Mouse (Mus musculus): ENCODE data around the gene Zfp423. TPM values are rescaled to one million over a fixed set of nuclear protein-coding genes. Genes with fewer than 3 reads are reported as not detected.

Gene Zfp423
- polyA plus RNA-seq, 1 experiment from 2014 or later: 41.7 TPM

- no peak overlapping the region; the same call in 1 of the 2 replicates for H3K9ac ChIP-seq (replicated peaks)
- 77% methylated on average over 6 of the region's 6 CpGs for WGBS
- no peaks in the 10 kb centered on the region for H3K9me3 ChIP-seq
- H3K27me3 ChIP-seq: no peaks in the 10 kb centered on the region
- H3K36me3 ChIP-seq: no peaks in the 10 kb centered on the region
- H3K4me2 ChIP-seq (replicated peaks): no peak overlapping the region
- no peak for ATAC-seq
- H3K27ac ChIP-seq: no peak overlapping the region
- H3K4me1 ChIP-seq (replicated peaks): peaks cover 75% of the 10 kb centered on the region
- H3K4me3 ChIP-seq (replicated peaks): no peak overlapping the region
These were observed 65.8 kb downstream of the Zfp423 start for GRCm38 (mm10) chr8:87893547-87893946.

- H3K27me3 ChIP-seq: no peaks in the 10 kb centered on the region
- H3K4me1 ChIP-seq (replicated peaks): peaks cover 78% of the 10 kb centered on the region
- H3K27ac ChIP-seq: peak overlapping the region; percentile 75; the same call in 1 of the 2 replicates
- no peaks in the 10 kb centered on the region for H3K36me3 ChIP-seq
- H3K9me3 ChIP-seq: no peaks in the 10 kb centered on the region
- no peak overlapping the region for H3K4me2 ChIP-seq (replicated peaks)
- WGBS: 85% methylated on average over 6 of the region's 6 CpGs
- H3K4me3 ChIP-seq (replicated peaks): no peak overlapping the region
- H3K9ac ChIP-seq (replicated peaks): 0 out of 2 replicates have a peak overlapping the region, but pooled peaks have one; percentile 16
- ATAC-seq: no peak
These were observed 66.5 kb downstream of the Zfp423 start for GRCm38 (mm10) chr8:87892891-87893290.

- Histone ChIP-seq H3K9ac (replicated peaks) (peak overlapping the region; percentile 21; the same call in 1 of the 2 replicates), H3K27ac (peak overlapping the region; percentile 75), H3K27me3 (no peaks in the 10 kb centered on the region), H3K4me1 (replicated peaks) (peaks cover 88% of the 10 kb centered on the region), H3K4me2 (replicated peaks) (no peak overlapping the region), H3K36me3 (no peaks in the 10 kb centered on the region), H3K4me3 (replicated peaks) (no peak overlapping the region), H3K9me3 (no peaks in the 10 kb centered on the region)
- ATAC-seq: peak; percentile 49
These were observed 67.5 kb downstream of the Zfp423 start for GRCm38 (mm10) chr8:87891884-87892283.

GRCm38 (mm10) chr8:87887956-87888355 is 71.4 kb downstream of the Zfp423 start:
- peaks cover 59% of the 10 kb centered on the region for H3K4me1 ChIP-seq (replicated peaks)
- no peak overlapping the region for H3K27ac ChIP-seq
- no peak overlapping the region for H3K4me3 ChIP-seq (replicated peaks)
- H3K9me3 ChIP-seq: no peaks in the 10 kb centered on the region
- no peak for ATAC-seq
- WGBS: 19% methylated on average over 12 of the region's 12 CpGs
- H3K27me3 ChIP-seq: no peaks in the 10 kb centered on the region
- H3K4me2 ChIP-seq (replicated peaks): no peak overlapping the region
- H3K9ac ChIP-seq (replicated peaks): no peak overlapping the region
- no peaks in the 10 kb centered on the region for H3K36me3 ChIP-seq

GRCm38 (mm10) chr8:87881088-87881487 is 78.3 kb downstream of the Zfp423 start:
- ATAC-seq: no peak
- Histone ChIP-seq H3K4me2 (replicated peaks) (no peak overlapping the region), H3K27me3 (no peaks in the 10 kb centered on the region), H3K27ac (0 out of 2 replicates have a peak overlapping the region, but pooled peaks have one; percentile 11), H3K4me1 (replicated peaks) (peaks cover 37% of the 10 kb centered on the region), H3K36me3 (no peaks in the 10 kb centered on the region; the same call in 1 of the 2 replicates), H3K9ac (replicated peaks) (no peak overlapping the region), H3K9me3 (no peaks in the 10 kb centered on the region), H3K4me3 (replicated peaks) (no peak overlapping the region)
- WGBS: 64% methylated on average over 2 of the region's 2 CpGs

GRCm38 (mm10) chr8:87875852-87876251 is 83.5 kb downstream of the Zfp423 start:
- H3K27ac ChIP-seq: peak overlapping the region; percentile 19; the same call in 1 of the 2 replicates
- 77% methylated on average over 6 of the region's 6 CpGs for WGBS
- ATAC-seq: no peak

GRCm38 (mm10) chr8:87875452-87875851 is 83.9 kb downstream of the Zfp423 start:
- Histone ChIP-seq H3K4me2 (replicated peaks) (no peak overlapping the region), H3K27ac (0 out of 2 replicates have a peak overlapping the region, but pooled peaks have one; percentile 30), H3K36me3 (no peaks in the 10 kb centered on the region; the same call in 1 of the 2 replicates), H3K4me1 (replicated peaks) (peaks cover 69% of the 10 kb centered on the region), H3K27me3 (no peaks in the 10 kb centered on the region), H3K4me3 (replicated peaks) (no peak overlapping the region), H3K9me3 (no peaks in the 10 kb centered on the region), H3K9ac (replicated peaks) (no peak overlapping the region)
- no peak for ATAC-seq
- 34% methylated on average over 10 of the region's 10 CpGs for WGBS

More at GRCm38 (mm10) chr8:87875852-87876251, 83.5 kb downstream of the Zfp423 start:
- no peak overlapping the region for H3K4me2 ChIP-seq (replicated peaks)
- no peak overlapping the region for H3K4me3 ChIP-seq (replicated peaks)
- H3K27me3 ChIP-seq: no peaks in the 10 kb centered on the region
- H3K9me3 ChIP-seq: no peaks in the 10 kb centered on the region
- H3K9ac ChIP-seq (replicated peaks): no peak overlapping the region
- no peaks in the 10 kb centered on the region; the same call in 1 of the 2 replicates for H3K36me3 ChIP-seq
- H3K4me1 ChIP-seq (replicated peaks): peaks cover 71% of the 10 kb centered on the region

- ATAC-seq: no peak
- H3K4me2 ChIP-seq (replicated peaks): no peak overlapping the region
- no peaks in the 10 kb centered on the region for H3K9me3 ChIP-seq
- H3K36me3 ChIP-seq: no peaks in the 10 kb centered on the region; the same call in 1 of the 2 replicates
- H3K9ac ChIP-seq (replicated peaks): no peak overlapping the region
- H3K4me1 ChIP-seq (replicated peaks): peaks cover 74% of the 10 kb centered on the region
- WGBS: 34% methylated on average over 14 of the region's 14 CpGs
- no peak overlapping the region for H3K4me3 ChIP-seq (replicated peaks)
- no peaks in the 10 kb centered on the region for H3K27me3 ChIP-seq
- 0 out of 2 replicates have a peak overlapping the region, but pooled peaks have one; percentile 31 for H3K27ac ChIP-seq
These were observed 86.3 kb downstream of the Zfp423 start for GRCm38 (mm10) chr8:87872987-87873550.

- Histone ChIP-seq H3K27me3 (no peaks in the 10 kb centered on the region), H3K4me1 (replicated peaks) (peaks cover 81% of the 10 kb centered on the region), H3K27ac (peak overlapping the region; percentile 7; the same call in 1 of the 2 replicates), H3K36me3 (no peaks in the 10 kb centered on the region; the same call in 1 of the 2 replicates), H3K9me3 (no peaks in the 10 kb centered on the region), H3K9ac (replicated peaks) (no peak overlapping the region), H3K4me2 (replicated peaks) (no peak overlapping the region), H3K4me3 (replicated peaks) (no peak overlapping the region)
- WGBS: 60% methylated on average over 6 of the region's 6 CpGs
- no peak for ATAC-seq
These were observed 87.0 kb downstream of the Zfp423 start for GRCm38 (mm10) chr8:87872356-87872930.

- H3K27me3 ChIP-seq: no peaks in the 10 kb centered on the region
- no peaks in the 10 kb centered on the region for H3K36me3 ChIP-seq
- WGBS: 70% methylated on average over 6 of the region's 6 CpGs
- H3K27ac ChIP-seq: no peak overlapping the region
- peaks cover 55% of the 10 kb centered on the region for H3K4me1 ChIP-seq (replicated peaks)
- H3K4me2 ChIP-seq (replicated peaks): no peak overlapping the region
- H3K9ac ChIP-seq (replicated peaks): no peak overlapping the region
- H3K4me3 ChIP-seq (replicated peaks): no peak overlapping the region
- ATAC-seq: no peak
- H3K9me3 ChIP-seq: no peaks in the 10 kb centered on the region
These were observed 92.8 kb downstream of the Zfp423 start for GRCm38 (mm10) chr8:87866586-87866985.

GRCm38 (mm10) chr8:87864236-87864635 is 95.2 kb downstream of the Zfp423 start:
- Histone ChIP-seq H3K4me3 (replicated peaks) (no peak overlapping the region), H3K4me2 (replicated peaks) (no peak overlapping the region), H3K36me3 (no peaks in the 10 kb centered on the region), H3K9me3 (no peaks in the 10 kb centered on the region), H3K27ac (no peak overlapping the region), H3K27me3 (no peaks in the 10 kb centered on the region), H3K9ac (replicated peaks) (no peak overlapping the region), H3K4me1 (replicated peaks) (peaks cover 64% of the 10 kb centered on the region)
- ATAC-seq: no peak
- WGBS: 70% methylated on average over 8 of the region's 8 CpGs

- Histone ChIP-seq H3K27me3 (no peaks in the 10 kb centered on the region), H3K36me3 (peaks cover 7% of the 10 kb centered on the region), H3K4me1 (replicated peaks) (peaks cover 68% of the 10 kb centered on the region), H3K27ac (no peak overlapping the region), H3K9me3 (no peaks in the 10 kb centered on the region), H3K9ac (replicated peaks) (no peak overlapping the region), H3K4me2 (replicated peaks) (no peak overlapping the region), H3K4me3 (replicated peaks) (no peak overlapping the region)
- WGBS: 94% methylated on average over 8 of the region's 8 CpGs
- ATAC-seq: no peak
These were observed 96.3 kb downstream of the Zfp423 start for GRCm38 (mm10) chr8:87863128-87863527.
